Mouse (Mus musculus) olfactory bulb, adult 2 months (tissue): ENCODE measurements around the gene Gldc. TPM values are rescaled to one million over a fixed set of nuclear protein-coding genes. Genes with fewer than 3 reads are reported as not detected.
A peak's percentile ranks its signal among the peaks of the same experiment; 100 is the strongest.

Source experiments
- H3K27ac ChIP-seq: fragments of 200-500 bp; 2 replicates; pipeline ENCODE4 v1.5.1; 2012; ENCODE audit warnings: low read depth, low read length; ENCODE audit not compliant: insufficient read depth
- H3K4me1 ChIP-seq: fragments of 200-500 bp; 2 replicates; pipeline ENCODE4 v1.6.1; 2012; ENCODE audit warnings: low read length; ENCODE audit not compliant: control insufficient read depth, insufficient read depth
- H3K4me3 ChIP-seq: fragments of 200-500 bp; 2 replicates; pipeline ENCODE4 v1.5.1; 2012; ENCODE audit warnings: mild to moderate bottlenecking, low read depth, low read length, moderate library complexity; ENCODE audit not compliant: insufficient read depth
- CTCF ChIP-seq: fragments of 200-500 bp; IDR thresholded peaks from 2 replicates; pipeline ENCODE4 v1.5.1; 2012; ENCODE audit warnings: low read depth, mild to moderate bottlenecking, low read length, moderate library complexity; ENCODE audit not compliant: insufficient read depth
- POLR2A ChIP-seq: fragments of 200-500 bp; IDR thresholded peaks from 2 replicates; pipeline ENCODE4 v1.6.1; 2012; ENCODE audit warnings: mild to moderate bottlenecking, low read depth, low read length, moderate library complexity; ENCODE audit not compliant: insufficient read depth
- WGBS: fragments of 180-500 bp; shearing (Covaris S2); methylation state at CpG from one replicate; pipeline ENCODE4 v1.1.7; 2018; 5-methylcytosine and 5-hydroxymethylcytosine counted together
- polyA plus RNA-seq: library from polyadenylated mRNA; stranded (reverse); fragments of >200 nt; gene quantifications from 2 replicates; pipeline ENCODE4 v1.2.4, GENCODE M21; 2012; ENCODE audit warnings: low replicate concordance; ENCODE audit not compliant: missing spikeins, insufficient read depth, insufficient read length

The Gldc gene
- polyA plus RNA-seq, 1 experiment: not detected

GRCm38 (mm10) chr19:30115606-30116005 lies 59.6 kb downstream of the Gldc start:
- H3K4me1 ChIP-seq: peaks cover 29% of the 10 kb centered on the region
- H3K27ac ChIP-seq: no peak overlapping the region
- TF ChIP-seq POLR2A: no peak
- no peak for TF ChIP-seq CTCF
- no peak overlapping the region for H3K4me3 ChIP-seq
- 85% methylated on average over 5 of the region's 5 CpGs for WGBS

- 31% methylated on average over 14 of the region's 14 CpGs for WGBS
- no peak for TF ChIP-seq CTCF
- no peak for TF ChIP-seq POLR2A
- Histone ChIP-seq H3K4me1 (peaks cover 29% of the 10 kb centered on the region), H3K27ac (0 out of 2 replicates have a peak overlapping the region, but pooled peaks have one; percentile 15), H3K4me3 (no peak overlapping the region)
These were observed 60.2 kb downstream of the Gldc start for GRCm38 (mm10) chr19:30114919-30115441.

GRCm38 (mm10) chr19:30112961-30113688 lies 62.1 kb downstream of the Gldc start:
- Histone ChIP-seq H3K4me3 (no peak overlapping the region), H3K4me1 (peaks cover 29% of the 10 kb centered on the region), H3K27ac (peak overlapping the region; percentile 56; the same call in 1 of the 2 replicates)
- WGBS: 60% methylated on average over 16 of the region's 16 CpGs
- TF ChIP-seq POLR2A (no peak), CTCF (no peak)

GRCm38 (mm10) chr19:30111421-30111820 lies 63.8 kb downstream of the Gldc start:
- H3K4me1 ChIP-seq: peaks cover 22% of the 10 kb centered on the region
- WGBS: 98% methylated on average over 3 of the region's 3 CpGs
- H3K4me3 ChIP-seq: no peak overlapping the region
- TF ChIP-seq CTCF (no peak), POLR2A (no peak)
- H3K27ac ChIP-seq: no peak overlapping the region

- H3K4me3 ChIP-seq: no peak overlapping the region
- TF ChIP-seq CTCF: no peak
- no peak for TF ChIP-seq POLR2A
- WGBS: 14% methylated on average over 6 of the region's 6 CpGs
- H3K4me1 ChIP-seq: peaks cover 15% of the 10 kb centered on the region
- peak overlapping the region; percentile 13 for H3K27ac ChIP-seq
These were observed 66.1 kb downstream of the Gldc start for GRCm38 (mm10) chr19:30109122-30109521.

- Histone ChIP-seq H3K27ac (peak overlapping the region; percentile 92), H3K4me3 (no peak overlapping the region), H3K4me1 (peaks cover 11% of the 10 kb centered on the region)
- TF ChIP-seq POLR2A (no peak), CTCF (no peak)
These were observed 66.6 kb downstream of the Gldc start for GRCm38 (mm10) chr19:30108616-30109015.

- no peak for TF ChIP-seq CTCF
- no peak for TF ChIP-seq POLR2A
- no peak overlapping the region for H3K4me3 ChIP-seq
- peaks cover 6% of the 10 kb centered on the region for H3K4me1 ChIP-seq
- 54% methylated on average over 10 of the region's 10 CpGs for WGBS
- 0 out of 2 replicates have a peak overlapping the region, but pooled peaks have one; percentile 26 for H3K27ac ChIP-seq
These were observed 67.9 kb downstream of the Gldc start for GRCm38 (mm10) chr19:30107221-30107845.

- H3K4me3 ChIP-seq: no peak overlapping the region
- peaks cover 6% of the 10 kb centered on the region for H3K4me1 ChIP-seq
- 95% methylated on average over 6 of the region's 6 CpGs for WGBS
- H3K27ac ChIP-seq: no peak overlapping the region
- TF ChIP-seq POLR2A: no peak
- TF ChIP-seq CTCF: no peak
These were observed 70.0 kb downstream of the Gldc start for GRCm38 (mm10) chr19:30105045-30105842.

GRCm38 (mm10) chr19:30102620-30103019 lies 72.6 kb downstream of the Gldc start:
- Histone ChIP-seq H3K4me3 (no peak overlapping the region), H3K4me1 (no peaks in the 10 kb centered on the region; the same call in 1 of the 2 replicates), H3K27ac (no peak overlapping the region)
- TF ChIP-seq CTCF (no peak), POLR2A (no peak)
- WGBS: 93% methylated on average over 6 of the region's 6 CpGs
